Comparison of ENCODE assay signal across 10 mouse cellular contexts in genomic region chr16:42717828-42718412, GRCm38 (mm10).
DNase-seq lines count a peak whose midpoint lies in the region; ATAC-seq lines count a peak whose summit lies in the region.
"Had no signal": no experiment of that assay in that cellular context is flagged by ENCODE, and none has a peak within 500 bp of the region (broad histone marks: within the 10 kb centered on the region; RNA-seq: fewer than 3 reads in every experiment).

No protein-coding gene starts in this region.

- intact Hi-C loops in left cerebral cortex, postnatal 14 days (cut with DNase I): no loop called here

- no peak overlapping the region for H3K9ac ChIP-seq in liver, embryonic 11.5 days (ENCODE audit: low read depth, low read length)

- no peak overlapping the region for H3K4me3 ChIP-seq in liver, embryonic 11.5 days (ENCODE audit: low read depth, low read length)

- DNase-seq in adrenal gland, adult 2 months: peak; percentile 13
- no peak for DNase-seq in adrenal gland, adult 8-10 months
- DNase-seq in left cerebral cortex, postnatal 14 days (ENCODE audit: low spot score in 2 of 2): peak; percentile 73 to 93
- DNase-seq in right cerebral cortex, postnatal 10 days (ENCODE audit: low spot score in 2 of 2): peak; percentile 74 to 91
- DNase-seq in urinary bladder, postnatal 25 days (ENCODE audit: low spot score): no peak
- no peak for DNase-seq in thymus, postnatal 25 days
- DNase-seq in liver, embryonic 11.5 days (ENCODE audit: low spot score): no peak
- DNase-seq: thymus, postnatal 4 days had no signal

- no peaks in the 10 kb centered on the region for H3K36me3 ChIP-seq in liver, embryonic 11.5 days (ENCODE audit: control insufficient read depth, insufficient read depth, low read length)

- no peaks in the 10 kb centered on the region for H3K9me3 ChIP-seq in liver, embryonic 11.5 days (ENCODE audit: control insufficient read depth, low read length)

- 71% methylated on average over 7 of the region's 7 CpGs for WGBS in liver, embryonic 11.5 days

- peak; percentile 94 for ATAC-seq in frontal cortex, adult (ENCODE audit: low TSS enrichment)
- no peak for ATAC-seq in liver, embryonic 11.5 days (replicated peaks; ENCODE audit: low FRiP score)

- H3K27me3 ChIP-seq in liver, embryonic 11.5 days (replicated peaks; ENCODE audit: control insufficient read depth, insufficient read depth, low read length): no peaks in the 10 kb centered on the region

- H3K4me1 ChIP-seq in liver, embryonic 11.5 days (replicated peaks; ENCODE audit: control insufficient read depth, insufficient read depth, low read length): no peaks in the 10 kb centered on the region

- no peak overlapping the region for H3K4me2 ChIP-seq in liver, embryonic 11.5 days

- H3K27ac ChIP-seq in liver, embryonic 11.5 days (ENCODE audit: low read depth, low read length): no peak overlapping the region
- H3K27ac ChIP-seq: macrophage had no signal

Comparison
In these comparisons a context has a peak if more than half of its experiments do, and no peak if none do; other contexts are left out.
1. DNase-seq: peak in adrenal gland, adult 2 months (single experiment), left cerebral cortex, postnatal 14 days (2 of 2) and right cerebral cortex, postnatal 10 days (2 of 2); none in adrenal gland, adult 8-10 months (single experiment), urinary bladder, postnatal 25 days (single experiment), thymus, postnatal 25 days (single experiment) and liver, embryonic 11.5 days (single experiment).